Comparison of ENCODE assay signal across 20 mouse cellular contexts in the genomic region with DNA sequence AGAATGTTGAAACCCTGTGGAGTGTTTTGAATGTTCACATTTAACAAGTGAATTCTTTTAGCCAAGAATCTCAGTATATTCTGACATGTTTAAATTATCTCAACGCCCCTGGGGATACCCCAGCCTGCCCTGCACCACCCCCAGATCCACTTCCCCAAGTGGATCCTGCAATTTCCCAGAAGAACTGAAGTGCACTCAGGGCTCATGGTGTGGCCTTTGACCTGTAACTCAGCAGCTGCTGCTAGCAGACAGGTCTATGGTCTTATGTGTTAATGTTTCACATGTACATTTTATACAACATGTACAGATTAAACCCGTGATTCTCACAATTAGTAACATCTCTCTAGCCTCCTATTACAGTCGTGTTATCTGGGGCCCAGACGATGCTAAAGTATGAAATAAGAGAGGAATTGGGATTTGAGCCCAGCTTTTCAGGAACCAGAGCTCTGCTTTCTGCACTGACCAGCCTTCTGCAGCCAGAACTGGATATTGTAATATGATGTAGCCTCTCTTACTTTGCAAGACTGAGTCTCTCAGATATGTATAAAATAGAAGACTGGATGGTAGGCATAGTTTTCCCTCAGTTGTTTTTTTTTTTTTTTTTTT. TPM values are rescaled to one million over a fixed set of nuclear protein-coding genes. Genes with fewer than 3 reads are reported as not detected.
DNase-seq lines count a peak whose midpoint lies in the region; ATAC-seq lines count a peak whose summit lies in the region.
"Had no signal": no experiment of that assay in that cellular context is flagged by ENCODE, and none has a peak within 500 bp of the region (broad histone marks: within the 10 kb centered on the region; RNA-seq: fewer than 3 reads in every experiment).

No protein-coding gene starts in this region.

- no peaks in the 10 kb centered on the region for H3K9me3 ChIP-seq in intestine, embryonic 15.5 days
- H3K9me3 ChIP-seq: heart, embryonic 10.5 days; hindbrain, embryonic 12.5 days had no signal

- H3K4me2 ChIP-seq in intestine, embryonic 15.5 days (replicated peaks): no peak overlapping the region
- H3K4me2 ChIP-seq: forebrain, embryonic 15.5 days; hindbrain, embryonic 12.5 days had no signal

- H3K4me1 ChIP-seq in intestine, embryonic 15.5 days (replicated peaks): no peaks in the 10 kb centered on the region; the same call in 1 of the 2 replicates
- H3K4me1 ChIP-seq: heart, embryonic 10.5 days; hindbrain, embryonic 12.5 days had no signal

- no peak overlapping the region for H3K9ac ChIP-seq in intestine, embryonic 15.5 days
- H3K9ac ChIP-seq: forebrain, embryonic 15.5 days; hindbrain, embryonic 12.5 days had no signal

- peak; percentile 14 for DNase-seq in kidney, postnatal 14 days
- no peak for DNase-seq in kidney, postnatal 25 days
- DNase-seq in NIH3T3 (ENCODE audit: low read depth): peak; percentile 57
- DNase-seq in yolk sac, embryonic 10.5 days (ENCODE audit: low spot score): peak; percentile 16
- DNase-seq in frontal cortex, adult 2 months (ENCODE audit: extremely low spot score in 1 of 2, low spot score in 1 of 2): no peak
- DNase-seq: adrenal gland, postnatal 10 days; cerebellum, adult 11 months; cerebellum, adult 8-10 months; cerebellum, postnatal 25 days; gastrocnemius, postnatal 10 days; heart, adult 18-20 months; heart, postnatal 10 days; heart, postnatal 4 days had no signal

- H3K27me3 ChIP-seq in intestine, embryonic 15.5 days (replicated peaks): no peaks in the 10 kb centered on the region
- H3K27me3 ChIP-seq: forebrain, embryonic 15.5 days had no signal

- WGBS in intestine, embryonic 15.5 days: 37% methylated on average over 4 of the region's 4 CpGs

- H3K4me3 ChIP-seq in intestine, embryonic 15.5 days (replicated peaks): no peak overlapping the region
- H3K4me3 ChIP-seq: forebrain, embryonic 15.5 days; heart, embryonic 10.5 days; hindbrain, embryonic 12.5 days had no signal

- peak; percentile 37 for ATAC-seq in intestine, embryonic 15.5 days
- ATAC-seq: forebrain, embryonic 15.5 days; hindbrain, postnatal 0 days had no signal

- H3K27ac ChIP-seq in intestine, embryonic 15.5 days: no peak overlapping the region
- H3K27ac ChIP-seq: forebrain, embryonic 15.5 days; heart, embryonic 10.5 days; hindbrain, embryonic 12.5 days; hindbrain, postnatal 0 days had no signal

- no peaks in the 10 kb centered on the region for H3K36me3 ChIP-seq in intestine, embryonic 15.5 days
- H3K36me3 ChIP-seq: forebrain, embryonic 15.5 days; heart, embryonic 10.5 days; hindbrain, embryonic 12.5 days had no signal

RNA-seq across cellular contexts. Expression of a gene that starts 28.7 kb away (rescaled TPM):
- polyA plus RNA-seq in intestine, embryonic 15.5 days (2015; fragmentation: Nextera tagmentation; extraction: Ambion mirVana): 149 and 156 TPM in 2 replicates
- 62.6 and 67.1 TPM in 2 replicates for polyA plus RNA-seq in frontal cortex, adult 2 months (2012; rRNA removed)

RNA-seq across cellular contexts. Expression of a gene that starts 48.9 kb away (rescaled TPM):
- 291 and 368 TPM in 2 replicates for polyA plus RNA-seq in intestine, embryonic 15.5 days (2015; fragmentation: Nextera tagmentation; extraction: Ambion mirVana)
- 0.21 TPM in 1 of 2 replicates, not detected in the other for polyA plus RNA-seq in frontal cortex, adult 2 months (2012; rRNA removed)
- polyA plus RNA-seq: cortical plate, adult 2 months; forebrain, embryonic 11.5 days had no signal

Comparison
In these comparisons a context has a peak if more than half of its experiments do, and no peak if none do; other contexts are left out.
1. DNase-seq: peak in kidney, postnatal 14 days (single experiment), NIH3T3 (single experiment) and yolk sac, embryonic 10.5 days (single experiment); none in kidney, postnatal 25 days (0 of 2) and frontal cortex, adult 2 months (0 of 2).
2. RNA of a gene that starts 48.9 kb away (polyA plus RNA-seq): 291 to 368 TPM in intestine, embryonic 15.5 days; 0.21 TPM in frontal cortex, adult 2 months; every median in the first group is over 100 times any median in the second.